Mouse (Mus musculus) CD4-positive, CD25-positive, alpha-beta regulatory T cell, adult 4 months (primary cell): ENCODE measurements around the gene Prpsap2. TPM values are rescaled to one million over a fixed set of nuclear protein-coding genes. Genes with fewer than 3 reads are reported as not detected.
A peak's percentile ranks its signal among the peaks of the same experiment; 100 is the strongest.
"Not testable (repeated sequence)": the region's sequence is repeated elsewhere in the genome, so short reads cannot be mapped to it uniquely, and the experiment has no call there.

Source experiments
- ATAC-seq: one replicate; pipeline ENCODE4 v1.8.0; 2017
- polyA plus RNA-seq, 2 experiments: library from polyadenylated mRNA; unstranded; fragments of 100-300 nt; shearing (Covaris generic); gene quantifications; one replicate each; pipeline ENCODE4 v1.2.1; 2017

Gene Prpsap2
- polyA plus RNA-seq = 10 to 100 TPM; 29.6 to 37.6 TPM

GRCm38 (mm10) chr11:61761584-61762407 lies at the start of gene Prpsap2:
Gene Prpsap2 (minus strand): TSS chr11:61762088.
- ATAC-seq = peak; percentile 97

GRCm38 (mm10) chr11:61809793-61810192 lies 47.9 kb upstream of the Prpsap2 start:
- no peak for ATAC-seq

GRCm38 (mm10) chr11:61808551-61809117 lies 46.7 kb upstream of the Prpsap2 start:
- ATAC-seq = no peak

- ATAC-seq = no peak
These were observed 31.6 kb upstream of the Prpsap2 start for GRCm38 (mm10) chr11:61793441-61793840.

- no peak for ATAC-seq
These were observed 26.7 kb upstream of the Prpsap2 start for GRCm38 (mm10) chr11:61788550-61788949.

GRCm38 (mm10) chr11:61782526-61782925 lies 20.6 kb upstream of the Prpsap2 start:
- not testable (repeated sequence) for ATAC-seq

GRCm38 (mm10) chr11:61774551-61775149 lies 12.8 kb upstream of the Prpsap2 start:
- ATAC-seq = no peak

GRCm38 (mm10) chr11:61760518-61760917 lies 1.4 kb downstream of the Prpsap2 start:
- no peak for ATAC-seq

- no peak for ATAC-seq
These were observed 4.7 kb downstream of the Prpsap2 start for GRCm38 (mm10) chr11:61757151-61757550.

GRCm38 (mm10) chr11:61751612-61752011 lies 10.3 kb downstream of the Prpsap2 start:
- ATAC-seq = no peak

- ATAC-seq = no peak
These were observed 14.7 kb downstream of the Prpsap2 start for GRCm38 (mm10) chr11:61747161-61747560.

GRCm38 (mm10) chr11:61745781-61746180 lies 16.1 kb downstream of the Prpsap2 start:
- ATAC-seq = no peak

- ATAC-seq = no peak
These were observed 17.4 kb downstream of the Prpsap2 start for GRCm38 (mm10) chr11:61744460-61744859.

- no peak for ATAC-seq
These were observed 18.1 kb downstream of the Prpsap2 start for GRCm38 (mm10) chr11:61743768-61744167.

GRCm38 (mm10) chr11:61740500-61740899 lies 21.4 kb downstream of the Prpsap2 start:
- no peak for ATAC-seq

GRCm38 (mm10) chr11:61737290-61737689 lies 24.6 kb downstream of the Prpsap2 start:
- no peak for ATAC-seq

- no peak for ATAC-seq
These were observed 29.2 kb downstream of the Prpsap2 start for GRCm38 (mm10) chr11:61732672-61733071.

GRCm38 (mm10) chr11:61728037-61728436 lies 33.9 kb downstream of the Prpsap2 start:
- no peak for ATAC-seq

GRCm38 (mm10) chr11:61722077-61722476 lies 39.8 kb downstream of the Prpsap2 start:
- ATAC-seq = no peak

- ATAC-seq = no peak
These were observed 41.3 kb downstream of the Prpsap2 start, which contains the start of gene Slc5a10 for GRCm38 (mm10) chr11:61720636-61721035. Gene Slc5a10 (minus strand): TSS chr11:61720826.

GRCm38 (mm10) chr11:61719826-61720225 lies 42.1 kb downstream of the Prpsap2 start:
- no peak for ATAC-seq

- ATAC-seq = no peak
These were observed 42.5 kb downstream of the Prpsap2 start for GRCm38 (mm10) chr11:61719387-61719786.

GRCm38 (mm10) chr11:61717990-61718389 lies 43.9 kb downstream of the Prpsap2 start:
- ATAC-seq = no peak

GRCm38 (mm10) chr11:61715130-61715529 lies 46.8 kb downstream of the Prpsap2 start:
- no peak for ATAC-seq
